Mouse (Mus musculus) embryonic facial prominence, embryonic 13.5 days (tissue): ENCODE results near the gene Scrt2. TPM values are rescaled to one million over a fixed set of nuclear protein-coding genes. Genes with fewer than 3 reads are reported as not detected.
A peak's percentile ranks its signal among the peaks of the same experiment; 100 is the strongest.

Experiments used
- ATAC-seq: fragments of 200-750 bp; cut with Nextera tagmentation; 2 replicates; pipeline ENCODE4 v1.8.0; 2017; ENCODE audit warnings: low read depth; ENCODE audit not compliant: insufficient number of reproducible peaks, insufficient read depth, low FRiP score, low TSS enrichment
- H3K27ac ChIP-seq: fragments of 300-500 bp; sonication (generic); 2 replicates; pipeline ENCODE4 v1.5.1; 2015; ENCODE audit warnings: moderate library complexity, mild to moderate bottlenecking, inconsistent platforms
- H3K27me3 ChIP-seq: fragments of 300-500 bp; sonication (generic); 2 replicates; pipeline ENCODE4 v1.6.1; 2015; ENCODE audit warnings: mild to moderate bottlenecking, inconsistent platforms
- H3K36me3 ChIP-seq: fragments of 300-500 bp; sonication (generic); 2 replicates; pipeline ENCODE4 v1.6.1; 2015; ENCODE audit warnings: mild to moderate bottlenecking, inconsistent platforms
- H3K4me1 ChIP-seq: fragments of 300-500 bp; sonication (generic); 2 replicates; pipeline ENCODE4 v1.6.1; 2015; ENCODE audit warnings: inconsistent platforms
- H3K4me2 ChIP-seq: fragments of 300-500 bp; sonication (generic); 2 replicates; pipeline ENCODE4 v1.6.1; 2015; ENCODE audit warnings: moderate library complexity, mild to moderate bottlenecking, inconsistent platforms
- H3K4me3 ChIP-seq: fragments of 300-500 bp; sonication (generic); 2 replicates; pipeline ENCODE4 v1.5.1; 2015; ENCODE audit warnings: mild to moderate bottlenecking, inconsistent platforms
- H3K9ac ChIP-seq: fragments of 300-500 bp; sonication (generic); 2 replicates; pipeline ENCODE4 v1.6.1; 2015; ENCODE audit warnings: mild to moderate bottlenecking, inconsistent platforms
- H3K9me3 ChIP-seq: fragments of 300-500 bp; sonication (generic); 2 replicates; pipeline ENCODE4 v1.6.1; 2016; ENCODE audit warnings: inconsistent platforms
- WGBS: fragments of 180-500 bp; shearing (Covaris S2); methylation state at CpG from one replicate; pipeline ENCODE4 v1.1.7; 2015; ENCODE audit warnings: mixed read lengths; 5-methylcytosine and 5-hydroxymethylcytosine counted together
- polyA plus RNA-seq: library from polyadenylated mRNA; unstranded; fragments of >200 nt; fragmentation: Nextera tagmentation; extraction: Ambion mirVana; gene quantifications from 2 replicates; pipeline ENCODE4 v1.2.1, GENCODE M21; 2015

Scrt2 gene
- polyA plus RNA-seq, 1 experiment from 2014 or later = 0.17 TPM

DNA sequence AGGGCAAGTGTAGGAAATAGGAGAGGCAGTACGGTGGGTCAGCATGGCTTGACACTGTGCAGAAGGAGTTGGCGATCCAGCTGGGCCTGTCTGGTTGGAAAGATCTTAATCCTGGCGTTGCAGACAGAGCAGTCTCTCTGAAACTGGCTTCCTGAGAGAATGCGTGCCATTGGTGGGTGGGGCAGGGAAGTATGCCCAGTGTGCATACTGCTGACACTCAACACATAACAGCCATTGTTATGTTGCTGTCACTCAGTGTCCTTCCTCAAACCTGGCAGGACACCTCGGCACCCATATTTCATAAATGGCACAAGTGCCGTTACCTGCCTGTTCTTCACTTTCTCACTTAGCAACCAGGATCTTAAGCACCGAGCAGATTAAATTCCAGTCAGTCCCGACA is 51.4 kb downstream of the Scrt2 start:
- H3K27ac ChIP-seq = no peak overlapping the region
- H3K27me3 ChIP-seq = no peaks in the 10 kb centered on the region
- no peak overlapping the region for H3K4me2 ChIP-seq
- no peak overlapping the region for H3K4me3 ChIP-seq
- no peaks in the 10 kb centered on the region for H3K9me3 ChIP-seq
- no peaks in the 10 kb centered on the region for H3K36me3 ChIP-seq
- ATAC-seq = no peak
- H3K9ac ChIP-seq = no peak overlapping the region
- WGBS = 63% methylated on average over 8 of the region's 8 CpGs
- 0 out of 2 replicates have a peak, but pooled peaks cover 11% of the 10 kb centered on the region for H3K4me1 ChIP-seq

- peaks cover 34% of the 10 kb centered on the region for H3K4me1 ChIP-seq
- no peak overlapping the region for H3K9ac ChIP-seq
- no peak for ATAC-seq
- H3K27me3 ChIP-seq = peaks cover 43% of the 10 kb centered on the region
- no peak overlapping the region for H3K4me2 ChIP-seq
- no peak overlapping the region for H3K27ac ChIP-seq
- no peak overlapping the region for H3K4me3 ChIP-seq
- 66% methylated on average over 10 of the region's 10 CpGs for WGBS
- H3K36me3 ChIP-seq = no peaks in the 10 kb centered on the region
- H3K9me3 ChIP-seq = no peaks in the 10 kb centered on the region
These were observed 58.1 kb downstream of the Scrt2 start for GRCm38 (mm10) chr2:152139191-152139987.

GRCm38 (mm10) chr2:152140941-152141340 is 59.6 kb downstream of the Scrt2 start:
- no peaks in the 10 kb centered on the region for H3K36me3 ChIP-seq
- H3K4me3 ChIP-seq = no peak overlapping the region
- no peak for ATAC-seq
- WGBS = 31% methylated on average over 11 of the region's 11 CpGs
- H3K4me2 ChIP-seq = no peak overlapping the region
- H3K9me3 ChIP-seq = no peaks in the 10 kb centered on the region
- H3K4me1 ChIP-seq = peaks cover 34% of the 10 kb centered on the region
- peaks cover 58% of the 10 kb centered on the region for H3K27me3 ChIP-seq
- no peak overlapping the region for H3K27ac ChIP-seq
- no peak overlapping the region for H3K9ac ChIP-seq

DNA sequence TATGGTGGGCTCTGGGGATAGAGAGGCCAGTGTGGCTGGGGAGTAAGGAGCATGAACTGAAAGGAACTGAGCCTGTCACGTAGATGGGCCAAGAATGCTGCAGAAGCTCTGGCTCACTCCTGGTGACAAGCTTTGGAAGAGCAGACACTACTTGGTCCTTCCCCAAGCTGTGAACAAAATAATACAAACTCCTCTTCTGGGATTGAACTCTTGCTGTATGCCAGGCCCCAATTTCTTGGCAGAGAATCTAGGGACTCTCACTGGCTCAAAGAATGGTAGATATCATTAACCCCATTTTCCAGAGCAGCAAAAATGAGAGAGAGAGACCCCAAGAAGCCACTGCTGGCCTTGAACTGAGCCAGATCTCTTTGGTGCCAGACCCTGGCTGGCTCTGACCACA is 60.2 kb downstream of the Scrt2 start:
- Histone ChIP-seq H3K4me1 (peaks cover 34% of the 10 kb centered on the region), H3K36me3 (no peaks in the 10 kb centered on the region), H3K9me3 (no peaks in the 10 kb centered on the region), H3K4me2 (peak overlapping the region; percentile 89), H3K27me3 (peaks cover 64% of the 10 kb centered on the region), H3K9ac (no peak overlapping the region; the same call in 1 of the 2 replicates), H3K27ac (no peak overlapping the region), H3K4me3 (peak overlapping the region; percentile 41)
- 20% methylated on average over 1 of the region's 1 CpGs for WGBS
- ATAC-seq = no peak

- H3K27ac ChIP-seq = no peak overlapping the region
- peak overlapping the region; percentile 89 for H3K4me2 ChIP-seq
- H3K27me3 ChIP-seq = peaks cover 70% of the 10 kb centered on the region
- no peaks in the 10 kb centered on the region for H3K9me3 ChIP-seq
- no peak for ATAC-seq
- under 1% methylated on average over 13 of the region's 13 CpGs for WGBS
- peak overlapping the region; percentile 41 for H3K4me3 ChIP-seq
- peaks cover 34% of the 10 kb centered on the region for H3K4me1 ChIP-seq
- H3K9ac ChIP-seq = peak overlapping the region; percentile 51
- no peaks in the 10 kb centered on the region for H3K36me3 ChIP-seq
These were observed 60.7 kb downstream of the Scrt2 start for GRCm38 (mm10) chr2:152142046-152142445.

DNA sequence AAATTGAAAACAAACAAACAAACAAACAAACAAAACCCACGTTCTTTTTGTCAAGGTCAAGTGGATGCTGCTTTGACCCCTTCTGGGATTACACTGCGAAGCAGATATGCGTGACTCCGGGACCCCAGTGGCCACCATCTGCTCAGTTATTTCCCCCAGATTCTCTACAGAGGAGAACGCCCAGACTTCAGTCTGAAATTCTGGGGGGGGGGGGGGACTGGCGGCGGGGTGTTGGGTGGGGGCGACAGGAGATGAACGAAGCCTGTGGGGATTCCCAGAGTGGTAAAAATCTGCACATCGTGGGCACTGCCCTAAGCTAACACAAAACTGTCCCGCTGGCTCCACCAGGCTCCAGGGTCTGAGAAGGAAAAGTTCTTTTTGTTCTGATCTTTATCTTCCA is 61.2 kb downstream of the Scrt2 start:
- Histone ChIP-seq H3K36me3 (no peaks in the 10 kb centered on the region), H3K4me3 (peak overlapping the region; percentile 52; the same call in 1 of the 2 replicates), H3K9me3 (no peaks in the 10 kb centered on the region), H3K4me2 (peak overlapping the region; percentile 89), H3K9ac (no peak overlapping the region), H3K27me3 (peaks cover 71% of the 10 kb centered on the region), H3K27ac (no peak overlapping the region), H3K4me1 (peaks cover 34% of the 10 kb centered on the region)
- 2% methylated on average over 11 of the region's 11 CpGs for WGBS
- no peak for ATAC-seq

GRCm38 (mm10) chr2:152143279-152144157 is 62.2 kb downstream of the Scrt2 start, which contains the start of gene Tcf15:
Gene Tcf15 (plus strand): TSS chr2:152143561.
- H3K9ac ChIP-seq = peak within 1 kb of the TSS; percentile 61
- ATAC-seq = peak; percentile 57; the same call in 1 of the 2 replicates
- under 1% methylated on average over 118 of the region's 118 CpGs for WGBS
- H3K27ac ChIP-seq = no peak within 1 kb of the TSS
- peak within 1 kb of the TSS; percentile 52 for H3K4me3 ChIP-seq
- H3K36me3 ChIP-seq = no peaks in the 10 kb centered on the region
- H3K27me3 ChIP-seq = peaks cover 71% of the 10 kb centered on the region
- H3K4me2 ChIP-seq = peak within 1 kb of the TSS; percentile 89
- peaks cover 34% of the 10 kb centered on the region for H3K4me1 ChIP-seq
- no peaks in the 10 kb centered on the region for H3K9me3 ChIP-seq

- Histone ChIP-seq H3K9ac (peak overlapping the region; percentile 61), H3K4me1 (peaks cover 34% of the 10 kb centered on the region), H3K4me3 (peak overlapping the region; percentile 52), H3K9me3 (no peaks in the 10 kb centered on the region), H3K4me2 (peak overlapping the region; percentile 89), H3K27ac (no peak overlapping the region), H3K36me3 (no peaks in the 10 kb centered on the region), H3K27me3 (peaks cover 71% of the 10 kb centered on the region)
- ATAC-seq = no peak
- 12% methylated on average over 9 of the region's 9 CpGs for WGBS
These were observed 62.8 kb downstream of the Scrt2 start for GRCm38 (mm10) chr2:152144158-152144450.

DNA sequence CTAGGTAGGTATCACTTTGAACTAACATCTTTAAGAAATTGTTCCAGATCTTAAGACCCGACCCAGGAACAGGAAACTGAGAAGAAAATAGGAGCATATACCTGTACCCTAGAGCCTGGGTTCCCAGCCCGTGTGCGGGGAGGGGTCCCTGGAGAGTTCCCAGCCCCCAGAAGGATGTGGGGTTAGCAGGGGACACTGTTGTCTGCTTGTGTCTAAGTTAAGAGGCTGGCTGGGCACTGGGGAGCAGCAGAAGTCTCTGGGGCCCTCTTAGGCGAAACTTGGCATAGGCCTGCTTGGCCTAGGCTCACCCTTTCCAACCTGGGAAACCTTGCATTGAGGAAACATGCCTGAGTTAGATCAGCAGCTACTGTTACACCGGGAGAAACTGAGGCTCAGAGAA is 63.2 kb downstream of the Scrt2 start:
- Histone ChIP-seq H3K9ac (no peak overlapping the region), H3K4me3 (peak overlapping the region; percentile 52), H3K4me2 (peak overlapping the region; percentile 89; the same call in 1 of the 2 replicates), H3K36me3 (no peaks in the 10 kb centered on the region), H3K27me3 (peaks cover 71% of the 10 kb centered on the region), H3K9me3 (no peaks in the 10 kb centered on the region), H3K27ac (no peak overlapping the region), H3K4me1 (peaks cover 34% of the 10 kb centered on the region)
- ATAC-seq = no peak
- 54% methylated on average over 5 of the region's 5 CpGs for WGBS
